Mouse (Mus musculus): ENCODE measurements around the gene Polr3h.
A peak's percentile ranks its signal among the peaks of the same experiment; 100 is the strongest.

- TF ChIP-seq CTCF (conservative IDR thresholded peaks at IDR 0.05 in 1 of 2, IDR thresholded peaks at IDR 0.05 in 1 of 2; ENCODE audit: low read depth in 2 of 2, low read length in 2 of 2) (0 out of 4 replicates have a peak, but pooled peaks of 1 of the 2 experiments have one; percentile 2), EP300 (IDR thresholded peaks at IDR 0.05; ENCODE audit: low read length) (no peak), MAZ (IDR thresholded peaks at IDR 0.05; ENCODE audit: low read depth, low read length) (no peak), KAT2A (IDR thresholded peaks at IDR 0.05; ENCODE audit: insufficient replicate concordance, low read length) (no peak), ZMIZ1 (IDR thresholded peaks at IDR 0.05; ENCODE audit: low read depth, low read length) (no peak), ETS1 (conservative IDR thresholded peaks at IDR 0.05; ENCODE audit: low read depth, low read length) (no peak)
These were observed 28.7 kb upstream of the Polr3h start for GRCm38 (mm10) chr15:81954716-81955115.

All from CH12.LX (cell line).